Mouse (Mus musculus) right cerebral cortex, postnatal 14 days (tissue): ENCODE measurements at regions not wholly inside any gene's neighbourhood (a gene's known extent, or its start where the extent isn't known, plus 50 kb on each side); places are given as distances from the start of the nearest gene placed in this dataset.

ENCODE experiments used
- DNase-seq: peaks from one replicate; pipeline ENCODE4 v3.0.0; 2022

DNA sequence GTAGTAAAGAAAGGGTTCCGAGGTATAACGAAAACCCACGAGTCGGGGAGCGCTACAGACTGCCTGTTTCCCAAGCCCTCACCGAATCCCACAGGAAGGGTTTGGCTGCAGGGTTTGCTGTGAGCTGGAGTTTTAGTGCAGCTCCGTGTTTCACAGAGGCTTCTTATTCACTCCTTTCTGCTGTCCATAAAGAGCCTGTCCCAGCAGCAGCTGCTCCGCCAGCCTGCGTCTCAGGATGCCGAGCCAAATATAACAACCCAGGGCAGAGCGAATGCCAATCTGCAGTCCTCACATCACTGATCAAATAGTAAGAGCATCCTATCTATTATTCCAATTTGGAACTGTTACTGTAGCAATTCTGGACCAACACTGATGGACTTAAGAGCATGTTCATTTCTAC, 110.7 kb upstream of the Mpp6 start:
- no peak for DNase-seq

DNA sequence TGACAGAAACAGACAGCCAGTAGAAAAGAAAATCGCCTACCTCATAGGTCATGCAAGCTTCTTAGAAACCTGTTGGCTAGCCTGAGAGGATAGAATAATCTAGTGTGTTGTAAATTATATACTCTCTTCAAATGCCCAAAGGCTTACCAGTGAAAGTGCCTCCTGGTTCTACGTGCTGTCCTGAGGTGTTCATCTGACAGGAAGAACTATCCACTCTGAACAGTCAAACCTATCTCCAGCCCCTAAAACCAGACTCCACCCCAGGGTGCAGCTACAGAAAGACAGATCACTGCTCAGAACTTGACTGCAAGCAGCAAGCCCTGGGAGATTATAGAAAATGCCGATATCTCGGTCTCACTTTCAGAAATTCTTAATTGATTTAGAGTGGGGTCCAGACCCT, 102.0 kb upstream of the Mpp6 start:
- DNase-seq = no peak

DNA sequence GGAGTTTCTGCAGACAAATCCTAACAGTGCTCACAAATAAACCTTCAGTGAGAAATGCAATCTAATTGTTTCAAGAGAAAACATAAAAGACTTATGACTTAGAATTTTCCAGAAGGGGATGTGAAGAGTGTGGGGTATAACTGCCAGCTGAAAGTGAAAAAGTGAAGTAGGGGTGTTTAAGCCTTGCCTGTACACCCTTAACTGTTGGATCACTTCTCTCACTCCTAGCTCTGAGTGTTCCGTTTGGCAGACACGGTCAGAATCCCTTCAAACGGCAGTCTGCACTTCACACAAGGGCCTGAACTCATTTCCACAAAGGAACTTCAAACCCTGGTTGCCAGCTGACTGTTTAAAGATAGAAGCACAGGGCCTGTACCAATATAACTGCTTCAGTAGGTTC, 101.2 kb upstream of the Mpp6 start:
- DNase-seq = no peak

DNA sequence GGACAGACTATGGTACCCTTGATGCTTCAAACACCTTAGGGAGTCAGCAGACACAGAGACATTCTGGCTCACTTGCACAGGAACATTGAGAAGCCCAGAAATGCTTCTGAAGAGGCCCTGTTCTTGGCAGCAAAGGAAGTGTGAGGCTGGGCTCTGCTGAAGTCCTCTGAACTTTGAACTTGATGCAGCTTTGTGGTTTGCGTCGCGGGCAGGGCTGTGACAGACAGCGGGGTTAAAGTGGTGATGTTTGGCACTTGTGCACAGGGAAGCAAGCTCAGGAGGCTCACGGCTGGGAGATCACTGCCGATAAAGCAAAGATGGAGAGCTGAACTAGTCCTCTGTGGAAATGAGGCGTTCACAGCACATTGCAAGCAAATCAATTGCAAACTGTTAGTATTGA, 100.7 kb upstream of the Mpp6 start:
- DNase-seq = no peak

DNA sequence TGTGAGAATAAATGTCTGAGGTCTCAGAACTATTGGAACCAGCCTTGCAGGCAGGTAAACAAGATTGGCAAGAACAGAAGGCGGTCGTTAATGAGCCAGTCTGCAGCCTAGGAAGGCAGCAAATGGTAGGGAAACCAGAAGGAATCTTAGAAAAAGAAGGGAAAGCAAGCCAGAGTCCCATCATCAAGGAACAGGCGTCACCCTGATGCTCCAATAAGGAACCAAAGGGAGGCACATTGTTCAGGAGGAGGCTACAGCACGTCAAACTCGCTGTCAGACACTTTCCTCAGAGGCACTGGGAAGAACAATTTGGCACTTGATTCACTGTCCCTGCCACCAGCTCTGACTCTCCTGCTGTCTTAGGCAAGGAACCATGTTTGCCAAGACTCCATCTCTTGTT, 100.2 kb upstream of the Mpp6 start:
- no peak for DNase-seq

DNA sequence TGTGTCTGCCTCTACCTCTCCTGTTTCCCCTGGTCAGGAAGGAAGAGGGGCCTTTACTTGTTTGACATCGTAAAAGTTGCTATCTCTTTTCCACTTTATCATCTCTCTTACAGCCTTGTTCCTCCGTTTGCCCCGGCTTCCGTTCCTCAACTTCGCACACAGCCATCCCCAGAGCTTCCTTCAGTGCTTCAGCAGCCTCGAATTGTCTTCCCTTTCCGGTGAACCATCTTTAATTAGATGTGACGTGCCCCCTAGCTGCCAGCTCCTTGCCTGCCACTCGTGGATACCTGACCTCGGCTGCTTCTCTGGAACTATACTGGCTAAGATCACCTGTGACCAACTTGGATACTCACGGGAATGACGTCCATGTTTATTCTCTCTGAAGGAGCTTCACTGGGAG, 99.0 kb upstream of the Mpp6 start:
- DNase-seq = no peak

DNA sequence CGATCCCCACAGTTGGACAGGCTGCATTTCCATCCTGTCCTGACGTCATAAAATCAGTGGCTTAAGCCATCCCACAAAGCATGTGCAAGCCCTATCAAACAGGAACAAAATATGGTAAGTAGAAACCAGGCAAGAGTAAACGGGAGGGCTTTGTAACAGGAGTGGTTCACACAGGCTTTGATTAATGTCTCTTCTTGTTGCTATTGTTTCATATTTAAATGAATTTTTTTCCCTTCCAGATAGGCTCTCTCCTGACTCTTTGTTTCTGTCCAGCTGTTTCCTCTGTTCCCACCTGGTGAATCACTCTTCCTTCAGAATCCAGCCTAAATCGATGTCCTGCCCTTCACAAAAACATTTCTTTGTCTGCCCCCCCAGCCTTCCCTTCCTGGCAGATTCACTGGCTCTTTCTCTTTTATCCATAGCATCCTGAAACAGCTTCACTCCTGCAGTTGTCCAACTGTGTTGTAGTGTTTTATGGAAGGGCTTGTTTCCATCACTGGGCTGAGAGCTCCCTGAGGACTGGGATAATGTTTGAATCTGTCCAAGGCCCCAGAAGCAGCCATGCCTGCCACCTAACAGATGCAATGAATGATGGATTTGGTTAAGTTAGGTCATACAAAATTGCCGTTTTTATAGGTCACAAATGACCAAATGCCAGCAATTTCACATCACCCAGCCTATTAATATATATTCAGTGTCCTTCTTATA, 98.1 kb upstream of the Mpp6 start:
- no peak for DNase-seq

DNA sequence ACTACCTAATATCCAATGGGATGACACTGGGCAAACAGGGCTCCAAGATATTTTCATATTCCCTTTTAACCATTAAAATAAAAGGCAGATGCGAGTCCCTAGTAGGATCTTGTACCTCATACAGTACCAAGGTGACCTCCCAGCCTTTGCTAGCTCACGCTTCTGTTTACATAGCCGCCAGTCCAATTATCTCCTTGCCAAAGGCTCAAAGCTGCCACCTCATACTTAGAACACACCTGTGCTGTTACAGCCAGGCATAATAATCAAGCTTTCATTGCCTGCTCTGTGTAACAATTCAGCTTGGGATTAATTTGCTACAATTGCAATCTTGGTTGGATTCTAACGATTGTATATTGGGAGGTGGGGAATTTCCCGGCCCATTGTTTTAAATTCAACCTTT, 97.0 kb upstream of the Mpp6 start:
- no peak for DNase-seq

DNA sequence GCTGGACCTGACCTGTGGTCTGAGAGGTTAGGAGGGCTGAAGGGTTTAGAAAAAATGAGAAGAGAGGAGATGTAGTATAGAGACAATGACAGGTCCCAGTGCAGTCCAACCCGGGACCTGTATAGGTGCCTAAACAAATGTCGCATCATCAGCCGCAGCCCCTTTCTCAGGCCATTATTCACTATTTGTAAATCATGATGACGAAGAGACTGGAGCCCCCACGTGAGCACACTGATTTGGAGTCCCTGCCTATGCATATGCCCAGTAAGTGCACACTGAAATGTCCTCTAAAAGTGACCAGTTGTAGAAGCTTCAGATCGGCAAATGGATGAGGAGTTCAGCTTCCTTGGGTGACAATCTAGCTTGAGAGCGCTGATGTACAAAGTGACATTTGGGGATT, 96.2 kb upstream of the Mpp6 start:
- no peak for DNase-seq

DNA sequence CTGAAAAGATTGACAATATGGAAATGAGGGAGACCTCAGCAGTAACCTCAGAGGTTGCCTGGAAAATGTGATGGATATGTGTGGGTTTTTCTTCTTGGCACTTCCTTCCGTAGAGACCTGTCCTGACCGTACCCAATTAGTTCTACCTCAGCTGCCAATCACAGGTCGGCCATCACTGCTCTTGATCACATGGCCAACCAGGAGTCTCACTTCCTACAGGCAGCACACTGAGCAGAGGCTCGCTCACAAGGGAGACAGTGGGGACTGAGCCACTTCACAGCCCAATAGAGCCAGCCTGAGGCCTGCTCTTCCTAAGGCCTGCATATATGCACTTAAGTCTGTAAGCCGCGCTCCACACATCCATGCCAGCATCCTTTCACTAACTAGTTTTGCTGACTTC, 82.1 kb upstream of the Mpp6 start:
- DNase-seq = no peak

DNA sequence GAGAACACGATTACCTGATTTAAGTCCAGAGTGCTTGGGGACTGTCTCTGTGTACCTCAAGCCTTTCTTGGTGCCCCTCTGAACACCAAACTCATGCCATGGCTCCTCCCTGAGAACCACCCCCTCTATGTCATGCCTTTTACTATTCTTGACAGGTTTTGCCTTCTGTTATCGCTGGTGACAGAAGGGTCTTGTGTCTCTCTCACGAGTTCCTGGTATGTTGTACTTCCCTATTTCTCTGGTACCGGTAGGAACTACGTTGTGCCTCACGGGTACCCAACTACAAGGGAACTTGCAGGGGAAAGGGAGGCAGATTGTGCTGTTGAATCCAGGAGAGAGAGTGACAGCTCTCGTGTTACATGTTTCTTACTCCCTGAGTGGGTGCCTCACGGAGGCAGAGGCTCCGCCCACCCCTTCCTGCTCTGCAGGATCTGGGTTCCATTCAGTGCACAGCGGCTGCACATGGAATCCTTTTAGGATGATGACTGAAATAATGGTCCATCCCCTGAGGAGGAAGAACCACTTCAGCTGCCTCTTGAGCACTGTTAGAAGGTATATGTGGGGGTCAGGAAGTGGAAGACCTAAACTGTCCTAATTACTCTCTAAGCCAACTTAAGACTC, 80.0 kb upstream of the Mpp6 start:
- DNase-seq = no peak

DNA sequence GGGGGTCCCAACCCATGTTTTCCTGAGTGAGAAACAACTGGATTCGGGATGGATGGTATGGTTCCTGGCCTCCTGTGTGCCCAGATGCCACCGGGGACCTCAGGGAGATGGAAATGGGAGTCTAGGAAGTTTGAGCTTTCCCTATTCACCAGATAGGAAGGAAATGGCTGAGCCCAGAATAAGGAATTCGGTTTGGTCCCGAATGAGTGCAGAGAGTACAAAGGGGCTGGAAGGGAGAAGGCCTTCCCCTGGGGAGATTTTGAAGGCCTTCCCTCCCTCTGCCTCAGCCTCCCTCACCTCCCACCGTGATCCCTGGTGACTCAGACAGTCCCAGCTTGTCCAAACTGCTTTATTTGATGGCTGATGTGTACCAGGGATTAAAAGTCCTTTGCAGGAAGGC, 78.7 kb upstream of the Mpp6 start:
- DNase-seq = no peak

DNA sequence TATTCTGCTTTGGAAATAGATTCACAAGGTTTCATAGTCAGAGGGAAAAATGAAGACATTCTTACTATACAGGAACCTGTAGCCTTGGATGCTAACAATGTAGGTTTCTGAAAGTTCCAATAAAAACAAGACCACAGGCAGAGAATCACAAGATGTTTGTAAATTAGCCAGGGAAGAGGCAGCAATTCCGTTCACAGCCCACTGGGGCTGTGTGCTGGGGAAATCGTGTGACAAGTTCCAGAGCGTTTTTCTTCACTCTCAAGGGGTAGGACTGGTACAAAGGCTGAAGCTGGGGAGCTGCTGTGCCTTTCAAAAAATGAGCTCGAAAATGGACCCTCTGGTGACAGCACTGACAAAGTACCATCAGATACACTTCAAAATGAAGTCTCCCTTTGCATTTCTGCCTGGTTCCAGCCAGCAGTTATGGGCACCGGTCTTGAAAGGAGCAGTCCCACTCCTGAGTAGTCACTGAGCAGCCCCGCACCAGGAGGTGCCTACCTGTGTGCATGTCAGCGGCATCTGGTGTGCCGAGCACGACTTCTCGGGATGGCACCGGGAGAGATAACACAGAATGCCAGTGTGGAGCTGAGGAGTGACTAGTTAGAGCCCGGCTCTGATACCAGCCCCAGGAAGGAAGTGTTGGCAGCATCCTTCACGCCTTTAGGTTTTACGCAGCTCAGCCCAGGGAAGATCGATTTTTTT, 77.0 kb upstream of the Mpp6 start:
- no peak for DNase-seq

DNA sequence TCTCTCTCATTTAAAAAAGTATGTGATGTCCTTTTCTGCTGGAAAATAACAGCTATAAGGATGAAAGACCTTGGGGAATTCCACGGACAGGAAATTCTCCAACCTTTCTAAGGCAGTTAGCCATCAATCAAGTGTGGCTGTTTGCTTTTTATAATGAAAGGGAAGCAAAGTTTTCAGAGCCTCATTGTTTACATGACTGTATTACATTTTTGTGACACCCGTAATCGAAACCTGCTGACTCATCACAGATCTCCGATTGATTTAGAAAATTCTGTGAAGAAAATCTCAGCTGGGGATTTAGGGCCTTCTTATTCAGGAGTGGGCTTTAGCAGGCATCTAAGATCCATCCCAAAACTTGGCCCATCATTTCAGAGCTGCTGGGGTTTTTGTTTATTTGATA, 72.4 kb upstream of the Mpp6 start:
- no peak for DNase-seq

DNA sequence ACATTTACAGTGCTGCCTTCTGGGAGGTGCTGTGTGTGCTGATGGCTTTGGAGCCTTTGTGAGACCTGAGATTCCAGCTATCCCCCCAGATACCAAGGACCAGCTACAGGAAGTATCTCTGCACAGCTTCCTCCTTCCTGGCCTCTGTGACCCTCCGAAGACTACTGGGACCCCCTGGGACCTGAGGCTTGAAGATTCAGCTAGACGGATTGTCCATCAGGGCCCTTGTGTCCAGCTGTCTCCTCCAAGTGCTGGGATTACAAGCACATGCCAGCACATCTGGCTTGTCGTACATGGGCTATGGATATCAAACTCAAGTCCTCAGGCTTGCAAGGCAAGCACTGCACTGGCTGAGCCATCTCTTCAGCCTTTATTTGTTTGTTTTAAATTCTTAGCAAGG, 71.7 kb upstream of the Mpp6 start:
- DNase-seq = no peak

DNA sequence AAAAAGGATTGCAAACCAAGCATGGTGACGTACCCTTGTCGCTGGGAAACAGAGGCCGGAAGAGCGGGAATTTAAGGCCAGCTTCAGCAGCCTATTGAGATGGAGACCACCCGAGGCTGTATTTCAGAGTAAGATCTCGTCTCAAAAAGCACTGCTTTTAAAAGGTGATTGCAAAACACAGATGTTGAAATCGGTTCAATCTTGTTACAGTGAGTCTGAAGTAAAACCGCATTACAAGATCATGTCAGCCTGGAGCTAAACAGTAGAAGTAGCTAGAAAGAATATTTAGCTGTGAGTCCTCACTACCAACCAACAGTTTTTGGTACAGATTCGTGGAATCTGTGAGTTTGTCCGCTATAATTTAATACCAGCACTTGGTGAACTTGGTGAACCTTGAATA, 69.0 kb upstream of the Mpp6 start:
- DNase-seq = no peak

DNA sequence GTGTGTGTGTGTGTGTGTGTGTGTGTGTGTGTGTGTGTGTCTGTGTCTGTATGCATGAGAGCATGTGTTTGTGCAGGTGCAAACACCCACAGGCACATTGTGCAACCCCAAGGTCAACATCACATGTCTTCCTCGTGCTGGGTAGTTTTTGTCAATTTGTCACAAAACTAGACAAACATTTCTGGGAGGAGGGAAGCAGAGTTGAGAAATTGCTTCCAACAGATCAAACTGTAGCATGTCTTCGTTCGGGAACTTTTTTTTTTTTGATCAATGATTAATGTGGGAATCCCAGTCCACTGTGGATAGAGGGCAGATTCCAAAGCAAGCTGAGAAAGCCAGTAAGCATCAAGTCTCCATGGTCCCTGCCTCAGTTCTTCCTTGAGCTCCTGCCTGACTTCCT, 67.9 kb upstream of the Mpp6 start:
- DNase-seq = no peak

DNA sequence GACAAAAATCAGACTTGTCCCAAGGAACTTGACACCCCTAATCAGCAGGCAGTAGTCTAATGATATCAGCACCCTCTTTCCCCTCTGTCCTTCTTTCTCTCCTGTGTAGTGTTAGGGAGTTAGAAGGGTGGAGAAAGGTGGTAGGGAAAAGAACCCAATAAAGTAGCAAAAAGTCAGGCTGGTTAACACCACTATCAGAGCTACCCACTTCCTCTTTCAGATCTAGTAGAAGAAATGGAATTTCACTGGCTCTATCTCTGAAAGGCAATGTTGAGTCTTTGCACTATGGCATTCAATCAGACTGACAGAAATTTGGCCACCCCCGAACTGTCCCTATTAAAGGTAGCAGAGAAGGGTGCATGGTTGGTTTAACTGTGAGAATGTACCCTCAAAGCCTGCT, 65.9 kb upstream of the Mpp6 start:
- no peak for DNase-seq

DNA sequence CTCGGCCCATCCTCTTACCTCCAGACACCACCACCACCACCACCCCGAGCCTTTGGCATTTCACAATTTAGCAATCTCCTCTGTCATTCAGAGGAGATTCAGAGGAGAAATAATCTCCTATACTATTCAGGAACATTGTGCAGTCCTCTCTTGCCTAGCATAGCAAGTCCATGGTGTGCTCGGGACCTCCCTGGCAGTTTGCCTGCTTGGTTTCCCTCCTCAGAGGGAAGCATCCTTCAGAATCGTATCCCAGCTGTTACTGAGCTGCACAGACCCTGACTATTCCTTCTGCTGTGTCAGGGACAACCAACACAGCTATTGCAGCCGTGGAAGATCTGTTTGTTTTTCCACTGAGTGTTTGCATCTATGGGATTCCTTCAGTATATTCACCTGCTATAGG, 63.3 kb upstream of the Mpp6 start:
- DNase-seq = no peak

DNA sequence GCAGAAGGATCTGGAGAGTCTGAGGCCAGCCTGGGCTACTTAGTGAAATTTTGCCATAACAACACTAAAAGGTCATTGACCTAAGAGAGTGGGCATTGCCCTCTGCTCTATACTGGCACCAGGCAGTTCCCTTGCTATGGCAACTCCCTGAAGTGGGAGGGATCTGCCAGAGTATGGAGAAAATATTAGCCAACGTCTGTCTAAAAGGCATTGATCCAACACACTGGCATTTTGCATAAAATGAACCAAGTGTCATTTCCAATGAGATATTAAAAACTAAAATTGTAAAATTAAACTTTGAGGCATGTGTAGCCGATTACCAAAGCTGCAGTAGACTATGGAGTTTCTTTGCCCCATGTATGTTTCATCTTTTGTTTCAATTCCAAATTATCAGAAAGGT, 57.6 kb upstream of the Mpp6 start:
- DNase-seq = no peak

DNA sequence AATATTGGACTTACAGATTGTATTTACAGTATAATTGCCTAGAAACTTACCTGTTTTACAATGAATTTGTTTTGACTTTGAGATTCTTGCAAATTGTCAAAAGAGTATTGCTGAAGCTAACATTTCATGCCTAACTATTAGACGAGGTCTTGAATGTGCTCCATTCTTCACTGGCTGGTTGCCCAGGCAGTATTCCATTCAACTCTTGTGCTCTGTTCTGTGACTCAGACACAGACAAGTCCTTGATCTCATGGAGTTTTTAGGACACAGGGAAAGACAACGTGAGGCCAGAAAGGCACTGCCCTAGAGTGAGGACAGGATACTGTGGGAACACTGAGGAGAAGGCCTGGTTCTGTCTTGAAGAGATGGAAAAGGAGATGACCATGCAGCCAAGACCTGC, 57.0 kb upstream of the Mpp6 start:
- no peak for DNase-seq

DNA sequence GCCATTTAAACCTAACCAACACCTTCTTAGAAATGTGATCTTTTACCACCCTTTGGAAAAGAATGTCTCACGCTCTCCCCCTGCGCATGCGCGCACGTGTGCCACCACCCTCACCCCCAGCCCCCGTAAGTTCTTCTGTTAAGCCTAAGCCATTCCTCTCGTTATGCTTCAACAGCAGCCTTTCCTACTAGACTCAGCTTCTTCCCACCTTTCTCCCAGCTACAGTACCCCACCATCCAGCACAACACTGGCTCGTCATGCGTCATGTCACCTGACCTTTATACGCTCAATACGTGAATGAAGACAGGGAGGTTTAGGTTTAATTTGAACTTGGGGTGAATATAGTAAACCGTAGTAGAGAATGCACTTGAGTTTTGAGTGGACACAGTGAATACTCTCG, 55.8 kb upstream of the Mpp6 start:
- DNase-seq = no peak

DNA sequence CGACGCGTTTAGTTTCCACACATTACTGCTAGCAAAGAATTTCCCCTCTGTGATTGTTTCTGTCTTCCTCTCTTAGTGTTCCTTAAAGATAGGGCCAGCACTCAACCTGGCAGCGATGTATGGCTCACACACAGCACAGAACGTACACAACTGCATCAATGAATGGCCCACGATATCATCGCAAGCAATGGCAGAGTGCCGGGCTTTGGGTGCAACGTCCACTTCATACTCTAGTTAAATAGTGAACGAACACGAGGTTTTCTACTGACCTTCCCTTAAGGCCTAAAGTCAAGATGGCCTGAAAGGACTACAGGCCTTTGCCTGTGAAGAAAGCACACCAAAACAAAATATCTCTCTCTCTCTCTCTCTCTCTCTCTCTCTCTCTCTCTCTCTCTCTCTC, 51.4 kb upstream of the Mpp6 start:
- DNase-seq = no peak

DNA sequence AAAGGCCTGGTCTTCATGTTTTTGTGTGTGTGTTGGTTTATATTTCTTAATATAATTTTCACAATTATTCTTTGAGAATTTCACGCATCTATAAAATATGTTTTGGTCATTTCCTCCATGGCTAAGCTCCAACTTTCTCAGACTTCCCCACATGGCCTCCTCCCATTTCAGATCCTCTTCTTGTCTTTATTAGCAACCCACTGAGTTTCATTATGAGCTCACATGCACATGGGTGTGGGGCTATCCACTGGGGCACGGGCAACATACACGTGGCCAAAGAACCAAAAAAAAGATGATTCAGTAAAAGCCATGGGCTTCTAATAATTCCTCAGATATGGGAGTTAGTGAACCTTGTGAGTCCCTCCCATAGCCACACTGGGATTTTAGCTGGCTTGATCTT, 50.1 kb upstream of the Mpp6 start:
- no peak for DNase-seq
